Mouse (Mus musculus): ENCODE results near the gene Atrx.

DNA sequence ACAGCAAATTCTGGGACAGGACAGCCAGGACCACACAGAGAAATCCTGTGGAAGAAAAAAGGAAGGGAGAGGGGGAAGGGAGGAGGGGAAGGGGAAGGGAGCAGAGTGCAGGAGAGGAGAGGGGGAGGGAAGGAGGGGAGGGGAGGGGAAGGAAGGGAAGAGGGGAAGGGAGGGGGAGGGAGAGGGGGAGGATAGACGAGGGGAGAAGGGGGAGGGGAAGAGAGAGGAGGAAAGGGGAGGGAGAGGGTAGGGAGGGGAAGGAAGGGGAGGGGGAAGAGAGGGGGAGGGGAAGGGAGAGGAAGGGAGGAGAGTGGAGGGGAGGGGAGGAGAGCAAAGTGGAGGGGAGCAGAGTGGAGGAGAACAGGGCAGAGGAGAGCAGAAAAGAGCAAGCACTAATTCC is 5.3 kb downstream of the Atrx start:
- no peak for TF ChIP-seq CTCF (IDR thresholded peaks at IDR 0.05; ENCODE audit: borderline replicate concordance, insufficient read depth, low read depth, low read length)
- no peak for TF ChIP-seq POLR2A (IDR thresholded peaks at IDR 0.05; ENCODE audit: borderline replicate concordance, insufficient read depth, low read length)

Measured in cerebellum, adult 2 months (tissue).